ENCODE assay signal across 9 mouse cellular contexts in genomic region chr13:20311612-20312011, GRCm38 (mm10).
DNase-seq lines count a peak whose midpoint lies in the region; ATAC-seq and TF ChIP-seq lines count a peak whose summit lies in the region.
"Had no signal": no experiment of that assay in that cellular context is flagged by ENCODE, and none has a peak within 500 bp of the region (broad histone marks: within the 10 kb centered on the region; RNA-seq: fewer than 3 reads in every experiment).

No protein-coding gene starts in this region.

- H3K9me3 ChIP-seq in kidney, postnatal 0 days (replicated peaks; ENCODE audit: low read length), result no peaks in the 10 kb centered on the region
- H3K9me3 ChIP-seq in liver, embryonic 13.5 days (replicated peaks), result no peaks in the 10 kb centered on the region
- no peaks in the 10 kb centered on the region for H3K9me3 ChIP-seq in neural tube, embryonic 14.5 days (ENCODE audit: control insufficient read depth, low read length)
- H3K9me3 ChIP-seq: embryonic facial prominence, embryonic 15.5 days had no signal

- TF ChIP-seq CTCF in kidney, postnatal 0 days (IDR thresholded peaks at IDR 0.05; ENCODE audit: low read depth), result peak; percentile 89

- H3K36me3 ChIP-seq in kidney, postnatal 0 days (ENCODE audit: insufficient read depth, low read length), result no peaks in the 10 kb centered on the region
- no peaks in the 10 kb centered on the region for H3K36me3 ChIP-seq in liver, embryonic 13.5 days
- H3K36me3 ChIP-seq in neural tube, embryonic 14.5 days (ENCODE audit: control insufficient read depth, insufficient read depth, low read length), result no peaks in the 10 kb centered on the region
- H3K36me3 ChIP-seq: embryonic facial prominence, embryonic 15.5 days had no signal

- peak; percentile 89 for DNase-seq in 3T3-L1 (ENCODE audit: low read depth, low spot score)
- DNase-seq in T-cell, adult 2 months (ENCODE audit: low spot score), result peak; percentile 64
- peak; percentile 86 to 94 for DNase-seq in cerebellum, postnatal 36 days
- peak; percentile 78 for DNase-seq in gastrocnemius, postnatal 10 days
- peak; percentile 87 for DNase-seq in kidney, postnatal 0 days (ENCODE audit: low spot score)
- peak; percentile 22 for DNase-seq in liver, embryonic 13.5 days
- DNase-seq in thymus, postnatal 0 days (ENCODE audit: low spot score), result peak; percentile 86

- H3K27me3 ChIP-seq in kidney, postnatal 0 days (ENCODE audit: insufficient read depth, low read length), result no peaks in the 10 kb centered on the region
- no peaks in the 10 kb centered on the region for H3K27me3 ChIP-seq in liver, embryonic 13.5 days
- H3K27me3 ChIP-seq in neural tube, embryonic 14.5 days (ENCODE audit: control insufficient read depth, insufficient read depth, low read length), result no peaks in the 10 kb centered on the region
- H3K27me3 ChIP-seq: embryonic facial prominence, embryonic 15.5 days had no signal

- ATAC-seq in kidney, postnatal 0 days (replicated peaks; ENCODE audit: low FRiP score, low read depth), result no peak
- ATAC-seq in liver, embryonic 13.5 days (ENCODE audit: low read depth), result no peak
- ATAC-seq in neural tube, embryonic 14.5 days (ENCODE audit: low read depth), result peak; percentile 85

- WGBS in kidney, postnatal 0 days, result 15% methylated on average over 3 of the region's 3 CpGs
- WGBS in liver, embryonic 13.5 days (ENCODE audit: insufficient replicate concordance), result 10% methylated on average over 3 of the region's 3 CpGs
- 12% methylated on average over 3 of the region's 3 CpGs for WGBS in neural tube, embryonic 14.5 days

- no peak overlapping the region for H3K4me3 ChIP-seq in kidney, postnatal 0 days (replicated peaks; ENCODE audit: low read depth, low read length)
- H3K4me3 ChIP-seq in liver, embryonic 13.5 days (replicated peaks), result no peak overlapping the region
- no peak overlapping the region for H3K4me3 ChIP-seq in neural tube, embryonic 14.5 days (ENCODE audit: low read depth, low read length)
- H3K4me3 ChIP-seq: embryonic facial prominence, embryonic 15.5 days had no signal

- no peak overlapping the region for H3K4me2 ChIP-seq in kidney, postnatal 0 days (ENCODE audit: low read length)
- H3K4me2 ChIP-seq in liver, embryonic 13.5 days, result no peak overlapping the region
- no peak overlapping the region for H3K4me2 ChIP-seq in neural tube, embryonic 14.5 days (ENCODE audit: low read depth, low read length)
- H3K4me2 ChIP-seq: embryonic facial prominence, embryonic 15.5 days had no signal

- no peak overlapping the region for H3K9ac ChIP-seq in kidney, postnatal 0 days (ENCODE audit: low read depth, low read length)
- H3K9ac ChIP-seq in liver, embryonic 13.5 days, result no peak overlapping the region
- H3K9ac ChIP-seq in neural tube, embryonic 14.5 days (replicated peaks; ENCODE audit: low read depth, low read length), result no peak overlapping the region
- H3K9ac ChIP-seq: embryonic facial prominence, embryonic 15.5 days had no signal

- no peak overlapping the region for H3K27ac ChIP-seq in kidney, postnatal 0 days
- no peak overlapping the region for H3K27ac ChIP-seq in liver, embryonic 13.5 days
- H3K27ac ChIP-seq in neural tube, embryonic 14.5 days (ENCODE audit: low read depth, low read length), result no peak overlapping the region
- H3K27ac ChIP-seq: embryonic facial prominence, embryonic 15.5 days had no signal

- H3K4me1 ChIP-seq in kidney, postnatal 0 days (replicated peaks; ENCODE audit: insufficient read depth, low read length), result no peaks in the 10 kb centered on the region
- no peaks in the 10 kb centered on the region for H3K4me1 ChIP-seq in liver, embryonic 13.5 days (replicated peaks)
- H3K4me1 ChIP-seq in neural tube, embryonic 14.5 days (ENCODE audit: control insufficient read depth, insufficient read depth, low read length), result no peaks in the 10 kb centered on the region

Comparison
In these comparisons a context has a peak if more than half of its experiments do, and no peak if none do; other contexts are left out.
1. DNase-seq: peak in every context shown above with its lines; median percentile 90 in cerebellum, postnatal 36 days; 89 in 3T3-L1; 87 in kidney, postnatal 0 days; 86 in thymus, postnatal 0 days; 78 in gastrocnemius, postnatal 10 days; 64 in T-cell, adult 2 months; 22 in liver, embryonic 13.5 days.